Mouse (Mus musculus): ENCODE results near the gene Ccdc61.

- no peak for TF ChIP-seq POLR2A (IDR thresholded peaks at IDR 0.05; ENCODE audit: insufficient read depth, low read depth, low read length)
- no peak for TF ChIP-seq CTCF (IDR thresholded peaks at IDR 0.05; ENCODE audit: insufficient read depth, low read depth, low read length)
Measured at GRCm38 (mm10) chr7:18916254-18916653, 6.0 kb upstream of the Ccdc61 start.

All from olfactory bulb, adult 2 months (tissue).